Mouse (Mus musculus) embryonic facial prominence, embryonic 15.5 days (tissue): Measurements from ENCODE around the gene Slc5a5. TPM values are rescaled to one million over a fixed set of nuclear protein-coding genes. Genes with fewer than 3 reads are reported as not detected.

Experiments
- ATAC-seq: fragments of 200-750 bp; cut with Nextera tagmentation; 2 replicates; pipeline ENCODE4 v1.8.0; 2017; ENCODE audit warnings: low read depth, moderate TSS enrichment; ENCODE audit not compliant: insufficient number of reproducible peaks, low FRiP score, low TSS enrichment
- H3K27ac ChIP-seq: fragments of 300-500 bp; sonication (generic); replicated peaks from 2 replicates; pipeline ENCODE4 v1.5.1; 2015; ENCODE audit warnings: mild to moderate bottlenecking, inconsistent platforms
- H3K27me3 ChIP-seq: fragments of 300-500 bp; sonication (generic); 2 replicates; pipeline ENCODE4 v1.6.1; 2015; ENCODE audit warnings: inconsistent platforms
- H3K36me3 ChIP-seq: fragments of 300-500 bp; sonication (generic); 2 replicates; pipeline ENCODE4 v1.6.1; 2015; ENCODE audit warnings: mild to moderate bottlenecking, inconsistent platforms
- H3K4me1 ChIP-seq: fragments of 300-500 bp; sonication (generic); 2 replicates; pipeline ENCODE4 v1.6.1; 2015; ENCODE audit warnings: inconsistent platforms
- H3K4me2 ChIP-seq: fragments of 300-500 bp; sonication (generic); replicated peaks from 2 replicates; pipeline ENCODE4 v1.6.1; 2015; ENCODE audit warnings: mild to moderate bottlenecking, inconsistent platforms
- H3K4me3 ChIP-seq: fragments of 300-500 bp; sonication (generic); replicated peaks from 2 replicates; pipeline ENCODE4 v1.5.1; 2015; ENCODE audit warnings: mild to moderate bottlenecking, inconsistent platforms
- H3K9ac ChIP-seq: fragments of 300-500 bp; sonication (generic); 2 replicates; pipeline ENCODE4 v1.6.1; 2015; ENCODE audit warnings: inconsistent platforms
- H3K9me3 ChIP-seq: fragments of 300-500 bp; sonication (generic); replicated peaks from 2 replicates; pipeline ENCODE4 v1.6.1; 2016; ENCODE audit warnings: inconsistent platforms
- WGBS: fragments of 180-500 bp; shearing (Covaris S2); methylation state at CpG from one replicate; pipeline ENCODE4 v1.1.7; 2015; 5-methylcytosine and 5-hydroxymethylcytosine counted together
- polyA plus RNA-seq: library from polyadenylated mRNA; unstranded; fragments of >200 nt; fragmentation: Nextera tagmentation; extraction: Ambion mirVana; gene quantifications from 2 replicates; pipeline ENCODE4 v1.2.1, GENCODE M21; 2015

The Slc5a5 gene
- polyA plus RNA-seq, result 0.45 and 0.64 TPM in 2 replicates

DNA sequence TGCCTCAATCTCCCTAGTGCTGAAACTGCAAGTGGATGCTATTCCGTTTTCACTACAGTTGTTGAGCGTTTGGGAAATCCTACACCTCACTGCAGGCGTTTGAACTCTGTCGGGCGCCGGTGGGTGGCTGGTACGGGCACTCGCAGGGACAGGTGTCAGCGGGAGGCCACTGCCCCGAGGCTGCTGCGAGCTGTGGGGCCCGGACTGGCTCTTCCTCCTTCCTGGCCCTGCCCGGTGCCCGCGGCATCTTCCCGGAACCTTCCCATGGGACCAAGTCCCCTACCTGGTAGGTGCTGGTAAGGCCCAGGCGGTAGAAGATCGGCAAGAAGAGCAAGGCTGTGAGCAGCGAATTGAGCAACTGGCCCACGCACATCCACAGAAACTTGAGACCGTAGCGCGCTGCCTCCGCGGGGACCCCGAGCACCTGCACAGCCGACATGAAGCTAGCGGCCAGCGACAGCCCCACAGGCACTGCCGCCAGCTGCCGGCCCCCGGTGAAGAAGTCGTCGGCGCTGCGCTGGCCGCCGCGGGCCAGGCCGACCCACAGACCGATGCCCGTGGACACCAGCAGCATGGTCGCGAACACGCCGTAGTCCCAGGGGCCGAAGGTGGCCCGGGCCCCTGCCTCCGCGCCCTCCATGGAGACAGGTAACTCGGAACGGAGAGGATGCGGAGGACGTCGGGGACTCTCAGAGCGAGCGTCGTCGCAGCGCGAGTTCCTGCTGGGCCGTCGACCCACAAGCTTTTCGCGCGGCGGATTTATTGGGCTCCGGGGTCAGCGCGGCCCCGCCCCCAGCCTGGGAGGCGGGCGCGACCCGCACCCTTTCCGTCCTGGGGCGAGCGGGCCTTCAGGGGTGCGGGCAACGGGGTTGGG is at the start of gene Slc5a5:
Gene Slc5a5 (minus strand): TSS at position 736 of the 874 bp plus-strand sequence.
- peaks cover 37% of the 10 kb centered on the region for H3K4me1 ChIP-seq
- H3K4me3 ChIP-seq, result peak within 1 kb of the TSS; percentile 26
- no peak for ATAC-seq
- H3K27ac ChIP-seq, result no peak within 1 kb of the TSS
- peaks cover 49% of the 10 kb centered on the region for H3K27me3 ChIP-seq
- no peak within 1 kb of the TSS for H3K9ac ChIP-seq
- WGBS, result 2% methylated on average over 80 of the region's 80 CpGs
- no peaks in the 10 kb centered on the region for H3K9me3 ChIP-seq
- H3K36me3 ChIP-seq, result peaks cover 20% of the 10 kb centered on the region
- peak within 1 kb of the TSS; percentile 44 for H3K4me2 ChIP-seq

- Histone ChIP-seq H3K4me2 (no peak overlapping the region), H3K4me3 (no peak overlapping the region), H3K27me3 (no peaks in the 10 kb centered on the region), H3K9me3 (no peaks in the 10 kb centered on the region), H3K27ac (no peak overlapping the region), H3K36me3 (no peaks in the 10 kb centered on the region), H3K4me1 (no peaks in the 10 kb centered on the region), H3K9ac (no peak overlapping the region)
- WGBS, result 54% methylated on average over 2 of the region's 2 CpGs
- no peak for ATAC-seq
These were observed 48.9 kb upstream of the Slc5a5 start for GRCm38 (mm10) chr8:70941478-70941877.

DNA sequence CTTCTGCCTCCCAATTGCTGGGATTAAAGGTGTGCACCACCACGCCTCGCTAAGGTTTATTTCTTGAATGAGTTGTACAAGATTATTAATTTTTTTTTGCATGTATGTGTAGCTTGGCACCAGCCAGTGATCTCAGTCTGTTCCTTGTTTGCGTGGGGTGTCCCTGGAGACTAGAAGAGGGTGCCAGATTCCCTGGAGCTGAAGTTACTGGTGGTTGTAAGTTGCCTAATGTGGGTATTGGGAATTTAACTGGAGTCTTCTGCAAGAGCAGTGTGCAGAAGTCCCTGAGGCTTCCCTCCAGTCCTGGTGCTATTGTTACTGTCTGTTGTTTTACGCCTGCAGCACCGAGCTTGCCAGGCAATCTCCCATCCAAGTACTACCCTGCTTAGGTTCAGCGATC is 44.6 kb upstream of the Slc5a5 start:
- WGBS, result 79% methylated on average over 6 of the region's 6 CpGs
- peaks cover 6% of the 10 kb centered on the region; the same call in 1 of the 2 replicates for H3K4me1 ChIP-seq

GRCm38 (mm10) chr8:70934786-70935185 is 42.2 kb upstream of the Slc5a5 start:
- ATAC-seq, result no peak
- no peak overlapping the region for H3K4me2 ChIP-seq
- no peaks in the 10 kb centered on the region for H3K27me3 ChIP-seq
- H3K4me1 ChIP-seq, result peaks cover 6% of the 10 kb centered on the region; the same call in 1 of the 2 replicates
- H3K36me3 ChIP-seq, result no peaks in the 10 kb centered on the region
- H3K9ac ChIP-seq, result no peak overlapping the region
- 58% methylated on average over 7 of the region's 7 CpGs for WGBS
- no peak overlapping the region for H3K27ac ChIP-seq
- H3K4me3 ChIP-seq, result no peak overlapping the region
- no peaks in the 10 kb centered on the region for H3K9me3 ChIP-seq

More for the DNA sequence above, 44.6 kb upstream of the Slc5a5 start:
- Histone ChIP-seq H3K4me2 (no peak overlapping the region), H3K27ac (no peak overlapping the region), H3K4me3 (no peak overlapping the region), H3K9ac (no peak overlapping the region), H3K9me3 (no peaks in the 10 kb centered on the region), H3K27me3 (no peaks in the 10 kb centered on the region), H3K36me3 (no peaks in the 10 kb centered on the region)
- no peak for ATAC-seq

- H3K4me2 ChIP-seq, result no peak overlapping the region
- WGBS, result 79% methylated on average over 4 of the region's 4 CpGs
- ATAC-seq, result no peak
- no peaks in the 10 kb centered on the region for H3K27me3 ChIP-seq
- no peaks in the 10 kb centered on the region for H3K36me3 ChIP-seq
- H3K27ac ChIP-seq, result no peak overlapping the region
- no peak overlapping the region for H3K9ac ChIP-seq
- H3K4me1 ChIP-seq, result peaks cover 13% of the 10 kb centered on the region; the same call in 1 of the 2 replicates
- H3K4me3 ChIP-seq, result no peak overlapping the region
- no peaks in the 10 kb centered on the region for H3K9me3 ChIP-seq
These were observed 40.5 kb upstream of the Slc5a5 start for GRCm38 (mm10) chr8:70933036-70933435.

DNA sequence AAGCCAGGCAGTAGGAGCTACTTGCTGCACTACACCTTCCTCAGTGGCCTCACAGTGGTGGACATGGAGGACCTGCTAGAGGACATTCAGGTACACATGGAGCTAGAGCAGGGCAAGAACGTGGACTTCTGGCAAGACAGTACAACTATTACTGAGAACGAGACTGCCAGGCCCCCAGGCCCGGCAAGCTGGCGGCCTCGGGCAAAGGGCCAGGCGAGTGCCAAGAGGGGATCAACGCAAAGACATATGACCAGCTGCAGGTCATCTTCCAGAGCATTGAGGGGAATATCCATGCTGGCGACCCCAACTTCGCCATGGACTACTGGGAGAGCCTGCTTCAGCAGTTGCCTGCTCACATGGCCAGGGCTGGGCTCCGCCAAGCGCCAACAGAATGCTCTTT is 39.2 kb upstream of the Slc5a5 start:
- no peak overlapping the region for H3K9ac ChIP-seq
- H3K9me3 ChIP-seq, result no peaks in the 10 kb centered on the region
- H3K4me3 ChIP-seq, result no peak overlapping the region
- H3K4me2 ChIP-seq, result no peak overlapping the region
- peaks cover 13% of the 10 kb centered on the region; the same call in 1 of the 2 replicates for H3K4me1 ChIP-seq
- no peak overlapping the region for H3K27ac ChIP-seq
- ATAC-seq, result no peak
- WGBS, result 89% methylated on average over 11 of the region's 11 CpGs
- H3K36me3 ChIP-seq, result no peaks in the 10 kb centered on the region
- H3K27me3 ChIP-seq, result no peaks in the 10 kb centered on the region

DNA sequence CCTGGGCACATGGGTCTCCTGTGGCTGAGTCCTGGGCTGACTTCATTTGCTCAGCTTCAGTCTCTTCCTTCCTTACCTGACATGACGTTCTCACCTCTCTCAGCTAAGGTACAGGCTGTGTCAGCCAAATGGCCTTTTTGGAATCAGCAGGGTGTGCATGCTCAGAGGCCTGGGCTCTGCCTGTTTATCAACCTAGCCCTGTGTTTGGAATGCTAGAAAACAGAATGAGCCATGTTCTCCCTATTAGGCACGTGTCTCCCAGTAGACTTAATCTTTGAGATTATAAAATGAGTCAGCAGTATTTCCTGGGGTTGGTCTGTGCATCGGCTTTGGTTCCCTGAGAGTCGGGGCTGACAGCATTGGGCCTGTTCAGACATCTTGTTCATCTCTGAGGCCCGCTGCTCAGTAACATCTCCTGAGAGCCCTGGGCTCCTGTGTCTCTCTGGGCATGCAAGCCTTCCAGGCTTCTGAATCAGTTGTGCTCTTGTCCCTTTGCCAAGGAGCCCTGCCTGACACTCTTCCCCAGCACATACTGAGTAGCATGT is 36.3 kb upstream of the Slc5a5 start:
- Histone ChIP-seq H3K4me3 (no peak overlapping the region), H3K27ac (0 out of 2 replicates have a peak overlapping the region, but pooled peaks have one; percentile 48), H3K4me1 (peaks cover 7% of the 10 kb centered on the region; the same call in 1 of the 2 replicates), H3K36me3 (no peaks in the 10 kb centered on the region), H3K9ac (no peak overlapping the region), H3K9me3 (no peaks in the 10 kb centered on the region), H3K4me2 (no peak overlapping the region), H3K27me3 (no peaks in the 10 kb centered on the region)
- ATAC-seq, result no peak
- 66% methylated on average over 5 of the region's 5 CpGs for WGBS

GRCm38 (mm10) chr8:70928096-70928495 is 35.5 kb upstream of the Slc5a5 start:
- peak overlapping the region; percentile 40; the same call in 1 of the 2 replicates for H3K27ac ChIP-seq
- H3K4me3 ChIP-seq, result no peak overlapping the region
- H3K9ac ChIP-seq, result no peak overlapping the region
- H3K4me1 ChIP-seq, result peaks cover 7% of the 10 kb centered on the region; the same call in 1 of the 2 replicates
- WGBS, result 63% methylated on average over 3 of the region's 3 CpGs
- ATAC-seq, result 0 out of 2 replicates have a peak, but pooled peaks have one; percentile 36
- H3K4me2 ChIP-seq, result no peak overlapping the region
- H3K9me3 ChIP-seq, result no peaks in the 10 kb centered on the region
- H3K36me3 ChIP-seq, result no peaks in the 10 kb centered on the region
- H3K27me3 ChIP-seq, result no peaks in the 10 kb centered on the region

- 0 out of 2 replicates have a peak, but pooled peaks cover 6% of the 10 kb centered on the region for H3K36me3 ChIP-seq
- peaks cover 7% of the 10 kb centered on the region; the same call in 1 of the 2 replicates for H3K4me1 ChIP-seq
- no peak overlapping the region for H3K4me3 ChIP-seq
- 93% methylated on average over 5 of the region's 5 CpGs for WGBS
- H3K9ac ChIP-seq, result no peak overlapping the region
- H3K9me3 ChIP-seq, result no peaks in the 10 kb centered on the region
- H3K4me2 ChIP-seq, result no peak overlapping the region
- H3K27ac ChIP-seq, result no peak overlapping the region
- ATAC-seq, result no peak
- H3K27me3 ChIP-seq, result no peaks in the 10 kb centered on the region
These were observed 33.8 kb upstream of the Slc5a5 start for GRCm38 (mm10) chr8:70926396-70926795.

GRCm38 (mm10) chr8:70925754-70926153 is 33.2 kb upstream of the Slc5a5 start:
- no peak overlapping the region for H3K27ac ChIP-seq
- H3K36me3 ChIP-seq, result 0 out of 2 replicates have a peak, but pooled peaks cover 6% of the 10 kb centered on the region
- H3K9me3 ChIP-seq, result no peaks in the 10 kb centered on the region
- no peak overlapping the region for H3K4me3 ChIP-seq
- H3K27me3 ChIP-seq, result no peaks in the 10 kb centered on the region
- 89% methylated on average over 4 of the region's 4 CpGs for WGBS
- H3K4me2 ChIP-seq, result no peak overlapping the region
- H3K4me1 ChIP-seq, result peaks cover 7% of the 10 kb centered on the region; the same call in 1 of the 2 replicates
- H3K9ac ChIP-seq, result no peak overlapping the region
- no peak for ATAC-seq

GRCm38 (mm10) chr8:70924151-70924550 is 31.6 kb upstream of the Slc5a5 start:
- no peak for ATAC-seq
- no peaks in the 10 kb centered on the region for H3K9me3 ChIP-seq
- WGBS, result 88% methylated on average over 4 of the region's 4 CpGs
- peaks cover 15% of the 10 kb centered on the region; the same call in 1 of the 2 replicates for H3K36me3 ChIP-seq
- H3K4me3 ChIP-seq, result no peak overlapping the region
- no peaks in the 10 kb centered on the region for H3K27me3 ChIP-seq
- H3K27ac ChIP-seq, result no peak overlapping the region
- no peak overlapping the region for H3K4me2 ChIP-seq
- peaks cover 3% of the 10 kb centered on the region; the same call in 1 of the 2 replicates for H3K4me1 ChIP-seq
- no peak overlapping the region for H3K9ac ChIP-seq
